Mouse (Mus musculus): Measurements from ENCODE around the gene Tomm40. TPM values are rescaled to one million over a fixed set of nuclear protein-coding genes. Genes with fewer than 3 reads are reported as not detected.

The Tomm40 gene
- polyA plus RNA-seq, 1 experiment from 2014 or later = 211 TPM

- peaks cover 67% of the 10 kb centered on the region for H3K36me3 ChIP-seq
- peaks cover 45% of the 10 kb centered on the region for H3K4me1 ChIP-seq (replicated peaks)
- peak overlapping the region; percentile 50 for H3K27ac ChIP-seq
- H3K9me3 ChIP-seq = 0 out of 2 replicates have a peak, but pooled peaks cover 4% of the 10 kb centered on the region
- 0 out of 2 replicates have a peak overlapping the region, but pooled peaks have one; percentile 9 for H3K4me3 ChIP-seq
- no peaks in the 10 kb centered on the region for H3K27me3 ChIP-seq (ENCODE audit: insufficient read depth, poor library complexity, severe bottlenecking)
- WGBS = 4% methylated on average over 8 of the region's 8 CpGs
- peak; percentile 47 for DNase-seq (ENCODE audit: low spot score)
Observed at GRCm38 (mm10) chr7:19741329-19742031, 26.2 kb upstream of the Tomm40 start.

GRCm38 (mm10) chr7:19740269-19740668, 25.0 kb upstream of the Tomm40 start:
- Histone ChIP-seq H3K36me3 (peaks cover 71% of the 10 kb centered on the region), H3K9me3 (0 out of 2 replicates have a peak, but pooled peaks cover 4% of the 10 kb centered on the region), H3K27ac (no peak overlapping the region), H3K4me1 (replicated peaks) (peaks cover 33% of the 10 kb centered on the region), H3K27me3 (ENCODE audit: insufficient read depth, poor library complexity, severe bottlenecking) (no peaks in the 10 kb centered on the region), H3K4me3 (no peak overlapping the region)
- DNase-seq (ENCODE audit: low spot score) = no peak
- WGBS = 87% methylated on average over 11 of the region's 11 CpGs

GRCm38 (mm10) chr7:19738771-19739170, 23.5 kb upstream of the Tomm40 start:
- no peak for DNase-seq (ENCODE audit: low spot score)
- Histone ChIP-seq H3K4me1 (replicated peaks) (peaks cover 23% of the 10 kb centered on the region), H3K9me3 (0 out of 2 replicates have a peak, but pooled peaks cover 4% of the 10 kb centered on the region), H3K36me3 (peaks cover 75% of the 10 kb centered on the region), H3K4me3 (no peak overlapping the region), H3K27me3 (ENCODE audit: insufficient read depth, poor library complexity, severe bottlenecking) (no peaks in the 10 kb centered on the region), H3K27ac (no peak overlapping the region)
- 87% methylated on average over 3 of the region's 3 CpGs for WGBS

- peaks cover 81% of the 10 kb centered on the region for H3K36me3 ChIP-seq
- H3K4me3 ChIP-seq = no peak overlapping the region
- WGBS = 95% methylated on average over 16 of the region's 16 CpGs
- 0 out of 2 replicates have a peak, but pooled peaks cover 4% of the 10 kb centered on the region for H3K9me3 ChIP-seq
- no peak overlapping the region; the same call in 1 of the 2 replicates for H3K27ac ChIP-seq
- H3K27me3 ChIP-seq (ENCODE audit: insufficient read depth, poor library complexity, severe bottlenecking) = no peaks in the 10 kb centered on the region
- no peak for DNase-seq (ENCODE audit: low spot score)
- H3K4me1 ChIP-seq (replicated peaks) = peaks cover 11% of the 10 kb centered on the region
Observed at GRCm38 (mm10) chr7:19736389-19737057, 21.3 kb upstream of the Tomm40 start.

- Histone ChIP-seq H3K9me3 (no peaks in the 10 kb centered on the region), H3K27ac (no peak overlapping the region), H3K27me3 (ENCODE audit: insufficient read depth, poor library complexity, severe bottlenecking) (no peaks in the 10 kb centered on the region), H3K36me3 (peaks cover 87% of the 10 kb centered on the region), H3K4me3 (no peak overlapping the region), H3K4me1 (replicated peaks) (no peaks in the 10 kb centered on the region)
- DNase-seq (ENCODE audit: low spot score) = no peak
- 89% methylated on average over 10 of the region's 10 CpGs for WGBS
Observed at GRCm38 (mm10) chr7:19734178-19734666, 19.0 kb upstream of the Tomm40 start.

- Histone ChIP-seq H3K4me1 (replicated peaks) (no peaks in the 10 kb centered on the region), H3K27ac (no peak overlapping the region), H3K36me3 (peaks cover 100% of the 10 kb centered on the region), H3K9me3 (peaks cover 3% of the 10 kb centered on the region; the same call in 1 of the 2 replicates), H3K27me3 (ENCODE audit: insufficient read depth, poor library complexity, severe bottlenecking) (no peaks in the 10 kb centered on the region), H3K4me3 (no peak overlapping the region)
- WGBS = 91% methylated on average over 4 of the region's 4 CpGs
- no peak for DNase-seq (ENCODE audit: low spot score)
Observed at GRCm38 (mm10) chr7:19726541-19726940, 11.3 kb upstream of the Tomm40 start.

- no peaks in the 10 kb centered on the region for H3K27me3 ChIP-seq (ENCODE audit: insufficient read depth, poor library complexity, severe bottlenecking)
- H3K4me3 ChIP-seq = no peak overlapping the region
- no peaks in the 10 kb centered on the region for H3K4me1 ChIP-seq (replicated peaks)
- H3K9me3 ChIP-seq = peaks cover 15% of the 10 kb centered on the region
- no peak overlapping the region for H3K27ac ChIP-seq
- peaks cover 100% of the 10 kb centered on the region for H3K36me3 ChIP-seq
- 92% methylated on average over 12 of the region's 12 CpGs for WGBS
- DNase-seq (ENCODE audit: low spot score) = no peak
Observed at GRCm38 (mm10) chr7:19724167-19724566, 8.9 kb upstream of the Tomm40 start.

GRCm38 (mm10) chr7:19722754-19723195, 7.5 kb upstream of the Tomm40 start:
- H3K9me3 ChIP-seq = peaks cover 15% of the 10 kb centered on the region
- no peaks in the 10 kb centered on the region for H3K4me1 ChIP-seq (replicated peaks)
- H3K4me3 ChIP-seq = no peak overlapping the region
- no peak for DNase-seq (ENCODE audit: low spot score)
- H3K27ac ChIP-seq = no peak overlapping the region
- WGBS = 91% methylated on average over 6 of the region's 6 CpGs
- no peaks in the 10 kb centered on the region for H3K27me3 ChIP-seq (ENCODE audit: insufficient read depth, poor library complexity, severe bottlenecking)
- H3K36me3 ChIP-seq = peaks cover 98% of the 10 kb centered on the region

GRCm38 (mm10) chr7:19719200-19719599, 4.0 kb upstream of the Tomm40 start:
- no peak for DNase-seq (ENCODE audit: low spot score)
- H3K27ac ChIP-seq = no peak overlapping the region
- H3K27me3 ChIP-seq (ENCODE audit: insufficient read depth, poor library complexity, severe bottlenecking) = no peaks in the 10 kb centered on the region
- H3K4me1 ChIP-seq (replicated peaks) = peaks cover 15% of the 10 kb centered on the region
- 93% methylated on average over 4 of the region's 4 CpGs for WGBS
- H3K36me3 ChIP-seq = peaks cover 69% of the 10 kb centered on the region
- no peak overlapping the region for H3K4me3 ChIP-seq
- peaks cover 15% of the 10 kb centered on the region for H3K9me3 ChIP-seq

- Histone ChIP-seq H3K27me3 (ENCODE audit: insufficient read depth, poor library complexity, severe bottlenecking) (no peaks in the 10 kb centered on the region), H3K27ac (no peak overlapping the region), H3K9me3 (peaks cover 15% of the 10 kb centered on the region), H3K4me1 (replicated peaks) (peaks cover 23% of the 10 kb centered on the region), H3K36me3 (peaks cover 65% of the 10 kb centered on the region), H3K4me3 (no peak overlapping the region)
- WGBS = 90% methylated on average over 5 of the region's 5 CpGs
- DNase-seq (ENCODE audit: low spot score) = no peak
Observed at GRCm38 (mm10) chr7:19718297-19718952, 3.2 kb upstream of the Tomm40 start.

GRCm38 (mm10) chr7:19717346-19717745, 2.1 kb upstream of the Tomm40 start:
- 83% methylated on average over 4 of the region's 4 CpGs for WGBS
- peaks cover 65% of the 10 kb centered on the region for H3K36me3 ChIP-seq
- peaks cover 23% of the 10 kb centered on the region for H3K4me1 ChIP-seq (replicated peaks)
- H3K9me3 ChIP-seq = peaks cover 15% of the 10 kb centered on the region
- no peak overlapping the region for H3K4me3 ChIP-seq
- DNase-seq (ENCODE audit: low spot score) = no peak
- no peak overlapping the region for H3K27ac ChIP-seq
- no peaks in the 10 kb centered on the region for H3K27me3 ChIP-seq (ENCODE audit: insufficient read depth, poor library complexity, severe bottlenecking)

- peaks cover 23% of the 10 kb centered on the region for H3K4me1 ChIP-seq (replicated peaks)
- H3K27ac ChIP-seq = peak overlapping the region; percentile 87
- H3K36me3 ChIP-seq = peaks cover 65% of the 10 kb centered on the region
- WGBS = 87% methylated on average over 2 of the region's 2 CpGs
- H3K9me3 ChIP-seq = peaks cover 15% of the 10 kb centered on the region
- DNase-seq (ENCODE audit: low spot score) = no peak
- H3K4me3 ChIP-seq = peak overlapping the region; percentile 100
- no peaks in the 10 kb centered on the region for H3K27me3 ChIP-seq (ENCODE audit: insufficient read depth, poor library complexity, severe bottlenecking)
Observed at GRCm38 (mm10) chr7:19716822-19717221, 1.6 kb upstream of the Tomm40 start.

All from hindbrain, embryonic 10.5 days (tissue).